Mouse (Mus musculus): ENCODE data around the gene Fosb.

DNA sequence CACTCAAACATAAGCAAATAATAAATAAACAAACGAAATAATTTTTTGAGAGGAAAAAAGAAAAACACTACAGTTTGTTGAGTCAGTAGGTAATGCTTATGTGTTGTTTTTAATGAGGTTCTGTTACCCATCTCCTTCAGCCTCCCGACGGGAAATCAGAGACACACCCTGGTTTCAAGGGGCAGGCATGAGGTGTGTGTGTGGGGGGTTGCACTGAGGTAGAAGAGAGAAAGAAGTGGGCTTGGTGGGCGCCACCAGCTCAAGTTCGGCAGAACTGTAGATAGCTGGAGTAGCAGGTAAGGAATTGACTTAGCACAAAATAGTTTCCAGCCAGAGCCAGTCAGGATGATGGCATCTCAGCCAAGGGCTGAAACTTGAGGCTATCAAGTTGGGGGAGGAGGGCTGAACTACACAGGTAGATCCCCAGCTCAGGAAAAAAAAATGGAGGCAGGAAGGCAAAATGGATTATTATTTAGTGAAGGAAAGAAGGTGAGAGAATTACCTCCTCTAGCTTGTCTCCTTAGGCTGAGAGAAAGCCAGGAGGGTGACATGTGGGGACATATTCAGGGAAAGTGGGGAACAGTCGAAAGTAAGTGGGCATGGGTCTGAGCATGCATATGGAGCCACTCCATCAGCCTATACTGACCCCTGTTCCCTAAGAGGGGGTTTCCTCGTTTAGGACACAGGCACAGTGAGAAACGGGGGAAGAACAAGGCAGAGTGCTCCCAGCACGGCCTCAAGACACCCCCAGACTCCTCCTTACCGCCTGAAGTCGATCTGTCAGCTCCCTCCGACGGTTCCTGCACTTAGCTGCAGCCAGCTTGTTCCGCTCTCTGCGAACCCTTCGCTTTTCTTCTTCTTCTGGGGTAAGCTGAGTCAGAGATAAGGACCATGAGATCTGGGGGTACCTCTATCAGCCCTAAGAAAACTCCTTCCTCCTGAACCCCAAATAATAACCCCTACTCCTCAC lies 3.8 kb downstream of the Fosb start:
- TF ChIP-seq CTCF (IDR thresholded peaks at IDR 0.05; ENCODE audit: borderline replicate concordance, control insufficient read depth, extremely low read depth, insufficient read depth, low read length, poor library complexity) (no peak), POLR2A (IDR thresholded peaks at IDR 0.05; ENCODE audit: control insufficient read depth, extremely low read depth, insufficient read depth, low read length, poor library complexity) (no peak)
